Mouse (Mus musculus) megakaryocyte, embryonic 14.5 days (primary cell): ENCODE measurements around the gene Dennd1a.

Source experiments
- FLI1 ChIP-seq: IDR thresholded peaks from 2 replicates; pipeline ENCODE4 v1.6.1; 2012; ENCODE audit warnings: low read length, inconsistent platforms, mixed read lengths
- GATA1 ChIP-seq: IDR thresholded peaks from 3 replicates; pipeline ENCODE4 v1.6.1; 2012; ENCODE audit warnings: mixed read lengths, low read length, inconsistent platforms, borderline replicate concordance

GRCm38 (mm10) chr2:38213041-38213440 is 74.1 kb downstream of the Dennd1a start:
- TF ChIP-seq GATA1 (no peak), FLI1 (no peak)
